Mouse (Mus musculus) lung, adult 2 months (tissue): ENCODE measurements around the gene Ppp6r1.

ENCODE experiments used
- CTCF ChIP-seq: fragments of 200-500 bp; IDR thresholded peaks from 2 replicates; pipeline ENCODE4 v1.5.1; 2011; ENCODE audit warnings: mild to moderate bottlenecking, low read length, control low read depth; ENCODE audit not compliant: insufficient read depth
- POLR2A ChIP-seq: fragments of 200-500 bp; IDR thresholded peaks from 2 replicates; pipeline ENCODE4 v1.6.1; 2011; ENCODE audit warnings: low read depth, mild to moderate bottlenecking, control low read depth, low read length, borderline replicate concordance; ENCODE audit errors: extremely low read depth

DNA sequence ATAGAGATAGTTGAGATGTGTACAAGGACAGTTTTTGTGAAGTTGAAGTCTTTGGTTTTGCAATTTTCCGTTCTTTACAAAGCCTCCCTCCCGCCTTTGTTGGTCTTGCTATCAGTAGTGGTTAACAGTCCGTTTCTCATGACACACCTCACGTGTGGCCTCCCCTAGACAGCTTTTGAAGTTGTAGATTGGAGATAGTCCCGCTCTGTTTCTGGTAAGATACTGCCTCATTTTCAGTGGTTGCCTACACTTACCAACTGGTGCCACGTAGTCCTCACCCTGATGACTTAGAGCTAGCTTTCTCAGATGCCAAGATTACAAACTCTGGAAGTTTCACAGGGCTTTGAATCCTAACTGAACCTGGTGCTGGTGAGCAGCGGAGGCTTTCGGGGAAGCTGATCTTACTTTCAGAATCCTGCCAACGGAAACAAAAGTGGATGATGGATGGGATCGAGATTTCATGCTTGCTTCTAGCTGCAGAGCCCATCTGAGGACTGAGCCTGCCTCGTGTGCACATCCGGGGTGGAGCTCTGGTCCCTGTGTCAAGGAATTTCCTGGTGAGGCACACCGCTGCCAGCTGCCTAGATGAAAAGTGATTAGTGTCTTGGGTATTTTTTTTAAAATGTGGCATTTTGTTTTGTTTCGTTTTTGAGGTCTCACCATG, 44.9 kb downstream of the Ppp6r1 start:
- TF ChIP-seq CTCF (no peak), POLR2A (no peak)
